Mouse (Mus musculus) MEL (cell line): ENCODE results near the gene Ccdc71. TPM values are rescaled to one million over a fixed set of nuclear protein-coding genes. Genes with fewer than 3 reads are reported as not detected.

Experiments used
- DNase-seq: peaks from one replicate; pipeline ENCODE4 v3.0.0; 2011; ENCODE audit warnings: low read depth, low spot score
- H3K27ac ChIP-seq: 2 replicates; pipeline ENCODE4 v1.5.1; 2012; ENCODE audit warnings: low read depth, mild to moderate bottlenecking, control low read depth, low read length, moderate library complexity; ENCODE audit not compliant: control insufficient read depth
- H3K27me3 ChIP-seq, 2 experiments: fragments of 150-350 bp in 1 of 2; sonication (generic) in 1 of 2; 2 replicates each; pipeline ENCODE4 v1.6.1; 2012; ENCODE audit warnings: low read length in 2 of 2, mild to moderate bottlenecking in 2 of 2, improper control_type of control experiment in 1 of 2, moderate library complexity in 1 of 2; ENCODE audit not compliant: insufficient read depth in 2 of 2, control insufficient read depth in 1 of 2
- H3K36me3 ChIP-seq, 2 experiments: 2 replicates each; pipeline ENCODE4 v1.6.1; 2012 to 2014; ENCODE audit warnings: low read length in 2 of 2, improper control_type of control experiment in 1 of 2, inconsistent platforms in 1 of 2, mild to moderate bottlenecking in 1 of 2; ENCODE audit not compliant: insufficient read depth in 2 of 2, control insufficient read depth in 1 of 2
- H3K4me1 ChIP-seq, 2 experiments: fragments of 150-350 bp in 1 of 2; sonication (generic) in 1 of 2; 2 replicates each; pipeline ENCODE4 v1.6.1; 2012; ENCODE audit warnings: low read length in 2 of 2, improper control_type of control experiment in 1 of 2, mild to moderate bottlenecking in 1 of 2; ENCODE audit not compliant: insufficient read depth in 2 of 2, control insufficient read depth in 1 of 2
- H3K4me3 ChIP-seq, 2 experiments: fragments of 150-350 bp in 1 of 2; sonication (generic) in 1 of 2; 2 replicates each; pipeline ENCODE4 v1.5.1; 2012; ENCODE audit warnings: low read depth in 2 of 2, low read length in 2 of 2, mild to moderate bottlenecking in 2 of 2, moderate library complexity in 2 of 2, control low read depth in 1 of 2, improper control_type of control experiment in 1 of 2; ENCODE audit not compliant: control insufficient read depth in 1 of 2, insufficient read depth in 1 of 2
- H3K79me2 ChIP-seq: 2 replicates; pipeline ENCODE4 v1.6.1; 2012; ENCODE audit warnings: mild to moderate bottlenecking, low read length, moderate library complexity; ENCODE audit not compliant: control insufficient read depth, poor library complexity, insufficient read depth
- H3K9ac ChIP-seq: 2 replicates; pipeline ENCODE4 v1.6.1; 2012; ENCODE audit warnings: low read depth, mild to moderate bottlenecking, control low read depth, low read length, moderate library complexity; ENCODE audit not compliant: control insufficient read depth, poor library complexity, severe bottlenecking
- H3K9me3 ChIP-seq: fragments of 150-350 bp; sonication (generic); replicated peaks from 2 replicates; pipeline ENCODE4 v1.6.1; 2012; ENCODE audit warnings: mild to moderate bottlenecking, low read length, improper control_type of control experiment, moderate library complexity; ENCODE audit not compliant: insufficient read depth
- CHD1 ChIP-seq: IDR thresholded peaks from 2 replicates; pipeline ENCODE4 v1.6.1; 2012; ENCODE audit warnings: low read depth, mild to moderate bottlenecking, inconsistent platforms, low read length, improper control_type of control experiment
- CTCF ChIP-seq, 3 experiments: IDR thresholded peaks in 2 of 3; conservative IDR thresholded peaks in 1 of 3; 2 replicates each; pipeline ENCODE4 v1.5.1; 2011 to 2012; ENCODE audit warnings: low read length in 3 of 3, low read depth in 2 of 3, mild to moderate bottlenecking in 2 of 3, improper control_type of control experiment in 1 of 3, inconsistent platforms in 1 of 3, mixed read lengths in 1 of 3, moderate library complexity in 1 of 3; ENCODE audit not compliant: control insufficient read depth in 1 of 3, insufficient read depth in 1 of 3, poor library complexity in 1 of 3, severe bottlenecking in 1 of 3
- ELF1 ChIP-seq: IDR thresholded peaks from 2 replicates; pipeline ENCODE4 v1.6.1; 2014; ENCODE audit warnings: low read depth, mild to moderate bottlenecking, inconsistent platforms, low read length, improper control_type of control experiment, moderate library complexity
- EP300 ChIP-seq, 2 experiments: IDR thresholded peaks; 2 replicates each; pipeline ENCODE4 v1.6.1; 2011; ENCODE audit warnings: improper control_type of control experiment in 2 of 2, low read length in 2 of 2, low read depth in 1 of 2, mild to moderate bottlenecking in 1 of 2
- HCFC1 ChIP-seq: IDR thresholded peaks from 2 replicates; pipeline ENCODE4 v1.6.1; 2012; ENCODE audit warnings: low read depth, mild to moderate bottlenecking, inconsistent platforms, low read length, improper control_type of control experiment, moderate library complexity
- MAFK ChIP-seq: IDR thresholded peaks from 2 replicates; pipeline ENCODE4 v1.6.1; 2011; ENCODE audit warnings: low read depth, mild to moderate bottlenecking, low read length, improper control_type of control experiment, borderline replicate concordance
- MYB ChIP-seq: IDR thresholded peaks from 2 replicates; pipeline ENCODE4 v1.6.1; 2011; ENCODE audit warnings: mild to moderate bottlenecking, low read depth, low read length, improper control_type of control experiment
- MYC ChIP-seq: IDR thresholded peaks from 2 replicates; pipeline ENCODE4 v1.6.1; 2011; ENCODE audit warnings: low read depth, mild to moderate bottlenecking, low read length, improper control_type of control experiment, moderate library complexity
- POLR2AphosphoS5 ChIP-seq: IDR thresholded peaks from 2 replicates; pipeline ENCODE4 v1.6.1; 2012; ENCODE audit warnings: low read depth, borderline replicate concordance, mild to moderate bottlenecking, inconsistent platforms, low read length, moderate library complexity, mixed read lengths
- RCOR1 ChIP-seq: IDR thresholded peaks from 2 replicates; pipeline ENCODE4 v1.6.1; 2012; ENCODE audit warnings: low read depth, mild to moderate bottlenecking, inconsistent platforms, low read length, improper control_type of control experiment
- SIN3A ChIP-seq: IDR thresholded peaks from 2 replicates; pipeline ENCODE4 v1.6.1; 2012; ENCODE audit warnings: low read length, improper control_type of control experiment, inconsistent platforms
- TCF12 ChIP-seq: IDR thresholded peaks from 2 replicates; pipeline ENCODE4 v1.6.1; 2014; ENCODE audit warnings: low read depth, mild to moderate bottlenecking, inconsistent platforms, low read length, improper control_type of control experiment, moderate library complexity
- UBTF ChIP-seq: IDR thresholded peaks from 2 replicates; pipeline ENCODE4 v1.6.1; 2012; ENCODE audit warnings: low read depth, mild to moderate bottlenecking, inconsistent platforms, low read length, improper control_type of control experiment, moderate library complexity, borderline replicate concordance; ENCODE audit not compliant: insufficient read depth
- ZC3H11A ChIP-seq: IDR thresholded peaks from 2 replicates; pipeline ENCODE4 v1.6.1; 2012; ENCODE audit warnings: low read depth, mild to moderate bottlenecking, inconsistent platforms, low read length, improper control_type of control experiment
- ZKSCAN1 ChIP-seq: IDR thresholded peaks from 2 replicates; pipeline ENCODE4 v1.6.1; 2012; ENCODE audit warnings: low read depth, mild to moderate bottlenecking, inconsistent platforms, low read length, improper control_type of control experiment, moderate library complexity
- ZMIZ1 ChIP-seq: IDR thresholded peaks from 2 replicates; pipeline ENCODE4 v1.6.1; 2012; ENCODE audit warnings: low read depth, mild to moderate bottlenecking, inconsistent platforms, low read length, improper control_type of control experiment, moderate library complexity
- polyA plus RNA-seq, 2 experiments: library from polyadenylated mRNA; stranded (reverse) in 1 of 2; unstranded in 1 of 2; fragments of >175 nt in 1 of 2; fragments of >200 nt in 1 of 2; gene quantifications; 2 replicates each; pipeline versions ENCODE4 v1.2.1 to v1.2.4; 2012; ENCODE audit warnings: low replicate concordance in 2 of 2, low read depth in 1 of 2; ENCODE audit not compliant: insufficient read length in 2 of 2, insufficient read depth in 1 of 2, missing spikeins in 1 of 2
- total RNA-seq: library from RNA; depleted of rRNA; stranded (reverse); fragments of 300-350 nt; gene quantifications from 2 replicates; pipeline ENCODE4 v1.2.3, GENCODE M21; 2012

Ccdc71 gene
- total and polyA plus RNA-seq, 3 experiments: 23.1 to 39.9 TPM; not detected in 1

DNA sequence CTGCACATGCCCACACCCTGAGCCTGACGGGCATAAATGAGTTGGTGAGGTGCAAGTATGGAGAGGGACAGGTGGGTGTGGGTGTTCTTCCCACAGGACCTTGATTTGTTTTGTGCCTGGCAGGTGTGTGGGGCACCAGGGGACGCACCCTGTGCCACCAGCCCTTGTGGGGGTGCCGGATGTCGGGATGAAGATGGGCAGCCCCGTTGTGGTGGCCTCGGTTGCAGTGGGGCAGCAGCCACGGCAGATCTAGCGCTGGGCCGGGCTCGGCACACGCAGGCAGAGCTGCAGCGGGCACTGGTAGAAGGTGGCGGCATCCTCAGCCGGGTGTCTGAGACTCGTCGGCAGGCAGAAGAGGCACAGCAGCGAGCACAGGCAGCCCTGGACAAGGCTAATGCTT lies 28.1 kb downstream of the Ccdc71 start:
- TF ChIP-seq MYB (no peak), HCFC1 (no peak), EP300 (IDR thresholded peaks at IDR 0.05; ENCODE audit: low read depth in 1 of 2, low read length in 2 of 2) (no peak), SIN3A (no peak), ZC3H11A (no peak), RCOR1 (no peak), UBTF (no peak), POLR2AphosphoS5 (no peak), ZKSCAN1 (no peak), MAFK (no peak), CTCF (IDR thresholded peaks at IDR 0.05 in 2 of 3, conservative IDR thresholded peaks at IDR 0.05 in 1 of 3; ENCODE audit: control insufficient read depth in 1 of 3, insufficient read depth in 1 of 3, low read depth in 2 of 3, low read length in 3 of 3, poor library complexity in 1 of 3, severe bottlenecking in 1 of 3) (no peak), TCF12 (no peak), ZMIZ1 (no peak), ELF1 (no peak), CHD1 (no peak)
- TF ChIP-seq, all 39 proteins: peak for 0
- H3K9ac ChIP-seq: no peak overlapping the region
- H3K4me3 ChIP-seq: no peak overlapping the region
- H3K79me2 ChIP-seq: peaks cover 23% of the 10 kb centered on the region
- peaks cover 5 to 8% of the 10 kb centered on the region in 2 experiments; a peak in 3 of 4 replicates for H3K36me3 ChIP-seq
- H3K4me1 ChIP-seq: peaks cover 4 to 9% of the 10 kb centered on the region in 2 experiments
- DNase-seq: no peak
- no peaks in the 10 kb centered on the region for H3K9me3 ChIP-seq
- no peaks in the 10 kb centered on the region for H3K27me3 ChIP-seq
- no peak overlapping the region for H3K27ac ChIP-seq

GRCm38 (mm10) chr9:108489215-108489614 lies 28.9 kb downstream of the Ccdc71 start:
- Histone ChIP-seq H3K79me2 (peaks cover 23% of the 10 kb centered on the region), H3K4me3 (no peak overlapping the region), H3K27me3 (no peaks in the 10 kb centered on the region), H3K9me3 (no peaks in the 10 kb centered on the region), H3K4me1 (peaks cover 4 to 9% of the 10 kb centered on the region in 2 experiments), H3K9ac (no peak overlapping the region), H3K36me3 (peaks cover 5 to 14% of the 10 kb centered on the region in 2 experiments; a peak in 3 of 4 replicates), H3K27ac (no peak overlapping the region)
- no peak for TF ChIP-seq SIN3A
- no peak for TF ChIP-seq MYC
- DNase-seq: no peak
